In genomic region chr11:103054798-103055197, GRCm38 (mm10) we compare ENCODE assay signal across 9 mouse cellular contexts. TPM values are rescaled to one million over a fixed set of nuclear protein-coding genes. Genes with fewer than 3 reads are reported as not detected.
A peak's percentile ranks its signal among the peaks of the same experiment; 100 is the strongest.
DNase-seq lines count a peak whose midpoint lies in the region; ATAC-seq and TF ChIP-seq lines count a peak whose summit lies in the region.
"Had no signal": no experiment of that assay in that cellular context is flagged by ENCODE, and none has a peak within 500 bp of the region (broad histone marks: within the 10 kb centered on the region; RNA-seq: fewer than 3 reads in every experiment).

No protein-coding gene starts in this region.

- TF ChIP-seq EP300 in lung, postnatal 0 days (IDR thresholded peaks at IDR 0.05) = no peak

- H3K9ac ChIP-seq in lung, postnatal 0 days (replicated peaks; ENCODE audit: low read depth) = no peak overlapping the region
- H3K9ac ChIP-seq: midbrain, embryonic 12.5 days had no signal

- WGBS in large intestine, adult 2 months = 44% methylated on average over 6 of the region's 6 CpGs
- 45% methylated on average over 6 of the region's 6 CpGs for WGBS in lung, postnatal 0 days

- H3K4me1 ChIP-seq in lung, postnatal 0 days (ENCODE audit: insufficient read depth, low read depth, low read length) = no peaks in the 10 kb centered on the region
- H3K4me1 ChIP-seq: midbrain, embryonic 12.5 days had no signal

- H3K9me3 ChIP-seq in lung, postnatal 0 days (ENCODE audit: low read length) = no peaks in the 10 kb centered on the region
- H3K9me3 ChIP-seq: midbrain, embryonic 12.5 days had no signal

- no peak for ATAC-seq in lung, postnatal 0 days

- H3K4me3 ChIP-seq in lung, postnatal 0 days (ENCODE audit: low read depth, low read length) = no peak overlapping the region
- H3K4me3 ChIP-seq: midbrain, embryonic 12.5 days had no signal

- TF ChIP-seq CTCF in lung, postnatal 0 days (IDR thresholded peaks at IDR 0.05) = peak; percentile 92

- no peak overlapping the region for H3K27ac ChIP-seq in lung, postnatal 0 days (ENCODE audit: low read length)
- H3K27ac ChIP-seq: midbrain, embryonic 12.5 days had no signal

- DNase-seq in cerebellum, adult 18-20 months = peak; percentile 75 to 81
- DNase-seq in cerebellum, adult 11-12 months = no peak
- DNase-seq in CD8-positive naive resting alpha-beta T cell, adult 2 months (ENCODE audit: low read depth in 2 of 2, low spot score in 2 of 2) = peak; percentile 57 to 75
- DNase-seq in c-Kit-positive CD71-positive TER-119-negative erythroid progenitor cells, embryonic 14.5 days (ENCODE audit: low read depth) = peak; percentile 71
- DNase-seq in frontal cortex, postnatal 36 days (ENCODE audit: low spot score in 2 of 2) = peak; percentile 79 to 89
- peak; percentile 45 for DNase-seq in large intestine, adult 2 months (ENCODE audit: low read depth, low spot score)
- DNase-seq in lung, postnatal 0 days (ENCODE audit: low spot score) = peak; percentile 81
- peak; percentile 71 for DNase-seq in skeletal muscle tissue, adult 2 months (ENCODE audit: low read depth, low spot score)

- peaks cover 30% of the 10 kb centered on the region for H3K36me3 ChIP-seq in lung, postnatal 0 days (ENCODE audit: insufficient read depth, low read length)

- H3K4me2 ChIP-seq in lung, postnatal 0 days (replicated peaks; ENCODE audit: low read depth, low read length) = no peak overlapping the region
- H3K4me2 ChIP-seq: midbrain, embryonic 12.5 days had no signal

- H3K27me3 ChIP-seq in lung, postnatal 0 days (replicated peaks; ENCODE audit: insufficient read depth, low read length) = no peaks in the 10 kb centered on the region
- H3K27me3 ChIP-seq: midbrain, embryonic 12.5 days had no signal

RNA-seq across cellular contexts. Expression of gene Dcakd, which starts 26.7 kb away (rescaled TPM):
- polyA plus RNA-seq in large intestine, adult 2 months (2012; rRNA removed) = 36.2 and 36.9 TPM in 2 replicates
- 43.5 and 51.1 TPM in 2 replicates for polyA plus RNA-seq in lung, postnatal 0 days (2015; fragmentation: Nextera tagmentation; extraction: Ambion mirVana)

RNA-seq across cellular contexts. Expression of gene Nmt1, which starts 26.8 kb away (rescaled TPM):
- 50.0 and 70.7 TPM in 2 replicates for polyA plus RNA-seq in large intestine, adult 2 months (2012; rRNA removed)
- 50.5 and 52.1 TPM in 2 replicates for polyA plus RNA-seq in lung, postnatal 0 days (2015; fragmentation: Nextera tagmentation; extraction: Ambion mirVana)

RNA-seq across cellular contexts. Expression of gene Plcd3, which starts 46.7 kb away (rescaled TPM):
- polyA plus RNA-seq in large intestine, adult 2 months (2012; rRNA removed) = 2.8 and 3.6 TPM in 2 replicates
- polyA plus RNA-seq in lung, postnatal 0 days (2015; fragmentation: Nextera tagmentation; extraction: Ambion mirVana) = 3.7 and 3.8 TPM in 2 replicates

RNA-seq across cellular contexts. Expression of gene Acbd4, which starts 46.7 kb away (rescaled TPM):
- polyA plus RNA-seq in large intestine, adult 2 months (2012; rRNA removed) = 71.3 and 168 TPM in 2 replicates
- 28.8 and 34.5 TPM in 2 replicates for polyA plus RNA-seq in lung, postnatal 0 days (2015; fragmentation: Nextera tagmentation; extraction: Ambion mirVana)
